Mouse (Mus musculus) bone marrow macrophage, adult 2 months (primary cell): ENCODE data around the gene Col4a2.

Experiments
- CTCF ChIP-seq: IDR thresholded peaks from 2 replicates; pipeline ENCODE4 v1.5.1; 2012; ENCODE audit warnings: low read depth, mild to moderate bottlenecking, low read length, moderate library complexity
- POLR2A ChIP-seq: IDR thresholded peaks from 2 replicates; pipeline ENCODE4 v1.6.1; 2012; ENCODE audit warnings: mild to moderate bottlenecking, low read depth, low read length, borderline replicate concordance

GRCm38 (mm10) chr8:11419232-11419631 lies 106.6 kb downstream of the Col4a2 start:
- TF ChIP-seq CTCF (no peak), POLR2A (no peak)
